Mouse (Mus musculus) heart, postnatal 10 days (tissue): ENCODE data around the gene Clca3a1. TPM values are rescaled to one million over a fixed set of nuclear protein-coding genes. Genes with fewer than 3 reads are reported as not detected.

Experiments
- DNase-seq, 2 experiments: peaks; one replicate each; pipeline ENCODE4 v3.0.0; 2021
- intact Hi-C: fragments of 180-260 bp; cut with DNase I; formaldehyde crosslinking; loops from one replicate; pipeline ENCODE4 v1.15.1; 2025
- total RNA-seq, 2 experiments: library from RNA; stranded (reverse); gene quantifications; 2 replicates each; pipeline ENCODE4 v1.2.3; 2021

The Clca3a1 gene
- total RNA-seq, 2 experiments from 2014 or later: 4.8 to 5.8 TPM

DNA sequence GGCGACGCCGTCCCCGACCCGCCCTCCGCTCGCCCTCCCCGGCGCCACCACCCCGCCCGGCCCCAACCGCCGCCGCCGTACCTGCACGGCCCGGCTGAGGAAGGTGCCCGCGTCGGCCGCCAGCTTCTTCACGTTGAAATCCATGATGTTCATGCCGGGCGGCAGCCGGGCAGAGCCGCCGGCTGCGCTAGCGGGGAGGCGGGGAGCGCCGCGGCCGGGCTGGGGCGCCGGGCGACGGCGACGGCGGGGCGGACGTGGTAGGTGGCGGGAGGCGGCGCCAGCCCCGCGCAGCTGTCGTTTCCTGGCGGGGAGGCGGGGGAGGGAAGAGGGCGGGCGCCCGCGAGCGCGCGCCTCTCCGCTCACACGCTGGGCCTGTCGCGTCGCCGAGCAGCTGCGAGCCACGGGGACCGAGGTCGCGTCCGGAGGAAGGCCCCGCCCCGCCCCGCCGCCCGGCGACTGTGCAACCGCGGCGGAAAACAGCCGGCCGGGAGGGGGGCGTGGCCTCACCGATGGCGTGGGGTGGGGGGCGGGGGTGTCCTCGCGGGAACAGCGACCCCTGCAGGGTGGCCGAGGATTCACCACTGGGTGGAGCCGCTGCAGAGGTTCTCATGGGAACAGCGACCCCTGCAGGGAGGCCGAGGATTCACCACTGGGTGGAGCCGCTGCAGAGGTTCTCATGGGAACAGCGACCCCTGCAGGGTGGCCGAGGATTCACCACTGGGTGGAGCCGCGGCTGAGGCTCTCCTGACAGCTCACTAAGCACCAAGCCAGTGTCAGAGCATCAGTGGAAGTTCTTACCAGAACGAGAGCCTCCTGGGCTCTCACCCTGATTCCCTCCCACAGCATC is 40.7 kb downstream of the Clca3a1 start, which contains the start of gene Sh3glb1:
Gene Sh3glb1 (minus strand): TSS at position 435 of the 847 bp plus-strand sequence.
- DNase-seq: peak; percentile 98 to 100
- intact Hi-C loops: loop anchor here (1.0 to 10.0 kb wide), 8 partner anchors 28 to 515 kb away; partner anchors contain the start of genes Hs2st1, Lmo4 and Selenof

DNA sequence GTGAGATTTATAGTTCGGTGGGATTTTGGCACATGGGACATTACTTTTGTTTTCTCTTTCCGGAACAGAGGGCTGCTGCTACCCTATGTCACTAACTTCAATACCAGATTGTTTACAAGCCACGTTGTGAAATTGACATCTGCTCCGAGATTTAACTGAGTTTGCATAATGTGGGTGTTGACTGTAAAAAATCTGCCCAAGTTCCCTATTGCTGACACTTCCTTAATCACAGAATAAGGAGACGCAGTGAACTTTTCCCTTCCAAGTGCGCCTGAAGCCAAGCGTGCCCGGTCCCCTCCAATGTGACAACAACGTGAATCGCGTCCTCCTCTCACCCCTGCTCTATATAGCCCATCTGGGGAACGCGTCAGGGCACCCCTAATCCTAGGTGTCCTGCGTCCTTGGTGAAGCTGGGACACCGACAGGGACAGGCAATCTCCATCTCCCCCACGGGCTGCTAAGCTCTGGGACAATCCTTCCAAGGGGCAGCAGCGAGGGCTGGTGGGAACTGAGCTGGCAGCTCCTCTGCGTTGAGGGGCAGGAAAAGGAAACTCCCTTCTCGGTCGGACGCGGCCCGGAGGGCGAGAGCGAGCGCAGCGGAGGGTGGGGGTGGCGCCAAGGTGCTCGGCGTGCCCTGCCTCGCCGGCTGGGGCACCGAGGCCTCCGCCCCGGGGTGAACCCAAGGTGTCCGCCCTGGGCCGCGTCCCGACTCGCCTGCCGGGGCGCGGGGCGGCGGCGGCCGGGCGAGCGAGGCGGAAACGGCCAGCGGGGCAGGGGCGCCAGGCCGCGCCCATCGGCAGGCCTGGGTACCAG is 41.5 kb downstream of the Clca3a1 start:
- DNase-seq: peak; percentile 78 to 80
- intact Hi-C loops: loop anchor here (2.0 to 10.0 kb wide), 3 partner anchors 76 to 514 kb away; partner anchors contain the start of genes Hs2st1, Lmo4 and Selenof

DNA sequence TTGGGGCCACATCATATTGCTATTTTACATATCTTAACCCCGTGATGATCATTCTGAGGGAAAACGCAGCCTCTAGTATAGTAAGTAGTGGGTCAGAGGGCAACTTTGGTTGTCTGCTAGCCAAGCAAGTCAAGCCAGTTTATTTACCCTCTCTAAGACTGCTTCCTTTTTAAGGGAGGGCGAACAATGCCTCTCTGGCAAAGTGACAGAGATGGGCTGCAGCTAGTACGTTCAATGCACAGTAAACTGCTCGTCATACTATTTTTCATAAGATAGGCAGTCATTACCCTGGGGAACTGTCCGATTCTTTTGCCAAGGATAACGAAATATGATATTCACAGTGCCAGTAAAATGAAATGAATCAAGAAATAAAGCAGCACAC is 42.1 kb downstream of the Clca3a1 start:
- DNase-seq: peak; percentile 54 to 59
- intact Hi-C loops: loop anchor here (2.0 to 10.0 kb wide), 3 partner anchors 76 to 514 kb away; partner anchors contain the start of genes Hs2st1, Lmo4 and Selenof

DNA sequence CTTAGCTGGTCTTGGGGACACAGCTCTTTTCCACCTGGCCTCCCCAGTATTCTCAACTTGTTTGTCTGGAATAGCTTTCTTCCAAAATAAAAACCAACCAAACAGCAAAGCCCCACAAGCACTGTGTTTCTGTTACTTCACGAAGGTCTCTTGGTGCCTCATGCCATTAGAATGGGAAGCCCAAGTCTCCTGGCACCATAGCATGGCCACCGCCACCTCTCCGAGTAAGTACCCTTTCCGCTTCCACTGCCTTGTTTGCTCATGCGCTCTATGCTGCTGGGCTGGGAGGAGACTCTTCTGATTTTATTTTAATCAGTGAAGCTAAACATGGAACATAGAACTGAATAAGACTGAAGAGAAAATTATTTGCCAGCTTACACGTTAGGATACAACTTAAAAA is 42.9 kb downstream of the Clca3a1 start:
- intact Hi-C loops: loop anchor here (2.0 to 10.0 kb wide), 3 partner anchors 75 to 513 kb away; partner anchors contain the start of genes Hs2st1, Lmo4 and Selenof
- peak in 1 of 2 experiments; percentile 40 for DNase-seq

DNA sequence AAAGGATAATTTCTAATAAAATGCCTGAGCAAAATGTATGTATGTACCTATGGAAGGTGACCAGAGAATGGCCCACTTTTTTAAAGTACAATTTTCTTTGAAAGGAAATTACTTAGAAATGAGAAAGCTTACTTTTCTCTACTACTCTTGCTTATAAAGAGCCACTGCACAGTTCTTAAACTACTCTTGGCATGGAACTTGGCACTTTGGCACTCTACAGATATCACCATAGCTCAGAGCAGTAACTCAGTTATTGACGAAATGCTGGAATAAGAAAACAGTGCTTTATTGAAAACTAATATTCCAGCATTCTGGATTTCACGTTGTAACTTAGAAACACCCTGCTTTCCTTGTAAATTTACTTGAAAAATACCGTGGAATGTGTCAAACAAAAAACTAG is 43.7 kb downstream of the Clca3a1 start:
- intact Hi-C loops: loop anchor here (5.0 to 10.0 kb wide), 2 partner anchors 145 to 512 kb away; partner anchors contain the start of genes Hs2st1, Lmo4 and Selenof
- DNase-seq: no peak

DNA sequence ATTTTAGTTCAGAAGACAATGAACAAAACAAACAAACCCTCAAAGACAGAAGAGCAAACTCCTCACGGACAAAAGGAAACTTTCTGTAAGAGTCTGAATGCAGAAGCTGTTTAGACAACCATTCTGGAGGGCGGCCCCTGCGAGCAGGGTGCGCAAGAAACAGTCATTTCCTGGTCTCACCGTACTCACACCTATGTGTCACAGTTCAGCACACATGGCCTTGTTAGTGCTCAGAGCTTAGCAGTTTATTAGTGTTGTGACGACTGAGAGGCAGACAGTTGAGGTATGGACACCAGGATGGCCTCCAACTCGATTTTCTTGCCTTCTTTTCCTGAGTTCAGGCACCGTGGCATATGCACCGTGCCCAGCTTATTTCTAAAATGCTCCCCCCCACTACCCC is 44.9 kb downstream of the Clca3a1 start:
- intact Hi-C loops: loop anchor here (5.0 to 10.0 kb wide), 2 partner anchors 144 to 511 kb away; partner anchors contain the start of genes Hs2st1, Lmo4 and Selenof
- no peak for DNase-seq

DNA sequence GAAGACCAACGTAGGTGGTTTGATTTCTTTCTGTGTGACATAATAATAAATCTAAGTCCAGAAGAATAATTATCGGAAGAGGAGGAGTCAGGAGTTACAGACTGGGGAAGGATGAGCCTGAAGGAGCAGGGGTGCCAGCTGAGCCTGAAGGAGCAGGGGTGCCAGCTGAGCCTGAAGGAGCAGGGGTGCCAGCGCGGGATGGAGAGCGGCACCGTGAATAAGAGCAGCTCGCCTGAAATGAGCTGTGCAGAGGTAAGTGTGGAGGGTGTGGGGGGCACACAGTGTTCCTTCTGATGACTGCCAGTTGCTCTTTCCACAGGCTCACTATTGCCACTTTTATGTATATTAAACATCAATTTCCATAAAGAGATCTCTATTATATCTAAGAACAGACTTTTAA is 45.7 kb downstream of the Clca3a1 start:
- intact Hi-C loops: loop anchor here (5.0 to 10.0 kb wide), 2 partner anchors 143 to 510 kb away; partner anchors contain the start of genes Hs2st1, Lmo4 and Selenof
- peak in 1 of 2 experiments; percentile 25 for DNase-seq

DNA sequence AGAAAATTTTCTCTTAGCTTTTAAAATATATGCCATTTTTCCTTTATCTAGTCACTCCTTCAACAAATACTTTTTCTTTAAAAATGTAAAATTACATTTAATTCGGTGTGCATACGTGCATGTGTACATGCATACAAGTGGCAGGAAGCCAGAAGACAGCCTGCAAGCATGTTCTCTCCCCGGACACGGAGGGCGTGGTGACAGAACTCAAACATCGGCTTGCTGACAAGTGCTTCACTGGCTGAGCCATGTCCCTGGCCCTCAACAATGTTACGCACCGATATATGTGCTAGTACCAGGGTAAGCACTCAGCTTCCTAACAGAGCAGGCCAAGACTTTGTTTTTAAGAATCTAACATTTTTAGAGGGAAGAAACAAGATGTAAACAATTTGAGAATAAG is 46.2 kb downstream of the Clca3a1 start:
- intact Hi-C loops: loop anchor here (5.0 to 10.0 kb wide), 2 partner anchors 142 to 510 kb away; partner anchors contain the start of genes Hs2st1, Lmo4 and Selenof
- peak; percentile 43 to 55 for DNase-seq

DNA sequence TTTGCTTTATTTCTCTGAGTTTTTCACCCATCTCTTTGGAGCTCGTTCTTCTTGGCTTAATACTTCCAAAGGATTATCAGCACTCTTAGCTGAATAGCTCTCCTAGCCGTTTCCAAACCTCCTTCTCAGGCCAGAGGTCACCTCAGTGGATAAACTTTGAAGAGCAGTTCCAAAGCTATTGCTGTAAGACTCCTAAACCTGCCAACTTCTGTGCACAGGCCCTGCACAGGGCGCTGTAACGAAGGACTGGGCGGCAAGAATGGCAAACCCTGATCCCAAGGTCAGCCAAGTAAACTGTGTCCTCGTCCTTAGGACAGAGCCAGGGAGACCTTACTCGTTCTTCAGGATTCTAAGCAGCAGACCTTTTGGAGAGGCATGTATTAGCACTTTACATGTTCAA is 46.7 kb downstream of the Clca3a1 start:
- intact Hi-C loops: loop anchor here (10.0 kb wide), 1 partner anchor 509 kb away; the partner anchor contains the start of gene Lmo4
- peak; percentile 48 to 54 for DNase-seq

DNA sequence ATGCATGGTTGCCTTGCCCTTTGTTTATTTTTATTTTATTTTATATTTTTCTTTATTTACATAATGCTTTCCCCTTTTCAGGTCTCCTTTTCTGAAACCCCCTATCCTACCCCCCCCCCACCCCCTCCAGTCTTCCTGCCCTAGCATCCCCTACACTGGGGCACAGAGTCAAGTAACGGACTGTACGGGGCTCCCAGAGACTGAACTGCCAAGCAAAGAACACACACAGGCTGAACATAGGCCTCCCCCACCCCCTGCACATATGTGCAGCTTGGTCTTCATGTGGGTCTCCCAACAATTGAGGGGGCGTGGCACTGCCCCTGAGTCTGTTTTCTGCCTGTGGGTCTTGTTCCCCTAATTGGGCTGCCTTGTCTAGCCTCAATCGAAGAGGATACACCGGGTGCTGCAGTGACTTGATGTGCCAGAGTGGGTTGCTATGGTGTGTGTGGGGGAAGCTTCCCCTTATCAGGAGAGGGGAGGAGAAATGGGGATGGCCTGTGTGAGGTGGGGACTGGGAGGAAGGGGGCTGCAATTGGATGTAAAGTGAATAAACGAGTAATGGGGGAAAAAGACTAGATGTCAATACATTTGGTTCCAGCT is 49.1 kb downstream of the Clca3a1 start:
- DNase-seq: no peak
- intact Hi-C loops: loop anchor here (10.0 kb wide), 1 partner anchor 507 kb away; the partner anchor contains the start of gene Lmo4

DNA sequence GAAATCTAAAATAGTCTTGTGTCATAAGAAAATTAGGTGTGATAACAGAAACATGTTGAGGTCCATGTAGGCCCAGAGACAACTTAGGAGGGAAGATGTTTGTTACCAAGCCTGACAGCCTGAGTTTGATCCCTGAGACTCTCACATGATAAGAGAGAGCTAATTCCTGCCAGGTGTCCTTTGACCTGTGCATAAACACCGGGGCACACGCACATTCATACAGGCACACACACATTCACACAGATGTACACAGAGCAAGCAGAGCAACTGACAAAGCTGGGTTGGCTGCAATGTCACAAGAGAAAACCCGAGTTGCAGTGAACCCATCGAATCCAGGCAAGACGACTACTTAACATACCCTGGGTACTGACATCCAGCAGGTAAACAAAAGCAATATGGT is 52.2 kb downstream of the Clca3a1 start:
- intact Hi-C loops: no loop called here
- no peak for DNase-seq

DNA sequence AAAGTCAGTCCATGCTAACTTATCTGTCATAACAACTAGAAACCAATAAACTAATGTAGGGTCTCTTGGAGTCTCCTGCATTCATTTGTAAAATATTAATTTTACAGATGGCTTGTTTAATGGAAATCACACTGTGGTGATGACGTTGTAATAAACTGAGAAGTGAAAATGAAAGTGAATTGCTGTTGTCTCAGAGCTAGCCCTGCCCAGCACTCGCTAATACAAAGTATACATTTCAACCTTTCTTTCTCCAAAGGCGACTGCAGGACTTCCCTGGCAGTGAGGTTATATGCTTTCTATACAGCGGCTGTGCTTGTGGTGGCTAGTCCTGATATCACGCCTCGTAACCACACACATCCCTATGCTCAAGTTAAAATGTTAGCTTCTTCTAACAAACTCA is 56.8 kb downstream of the Clca3a1 start:
- intact Hi-C loops: no loop called here
- DNase-seq: no peak

DNA sequence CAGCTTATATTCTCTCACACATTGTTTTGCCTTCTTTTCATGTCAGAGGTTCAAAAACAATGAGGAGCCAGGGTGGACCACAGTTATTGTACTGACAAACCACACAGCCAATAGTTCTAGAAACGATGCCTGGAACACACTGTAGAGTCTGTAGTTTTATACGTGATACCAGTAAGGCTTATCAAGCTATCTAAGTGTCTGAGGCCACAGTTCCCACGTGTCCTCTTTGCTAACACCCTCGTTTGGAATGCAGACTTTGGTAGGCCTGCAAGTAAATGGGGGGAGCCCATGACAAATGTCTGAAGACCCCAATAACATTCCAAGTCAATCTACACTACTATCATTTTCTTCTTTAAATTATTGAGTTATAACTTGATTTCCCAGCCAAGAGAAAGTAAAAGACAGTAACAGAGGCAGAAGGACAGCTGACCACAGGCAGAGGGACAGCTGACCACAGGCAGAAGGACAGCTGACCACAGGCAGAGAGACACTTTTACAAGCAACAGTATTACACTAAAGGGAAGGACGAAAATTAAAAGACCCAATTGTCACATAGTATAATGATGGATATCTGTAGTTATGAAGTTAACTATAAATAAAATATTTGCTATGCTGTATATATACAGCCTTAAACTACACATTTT is 61.9 kb downstream of the Clca3a1 start:
- intact Hi-C loops: no loop called here
- no peak for DNase-seq

DNA sequence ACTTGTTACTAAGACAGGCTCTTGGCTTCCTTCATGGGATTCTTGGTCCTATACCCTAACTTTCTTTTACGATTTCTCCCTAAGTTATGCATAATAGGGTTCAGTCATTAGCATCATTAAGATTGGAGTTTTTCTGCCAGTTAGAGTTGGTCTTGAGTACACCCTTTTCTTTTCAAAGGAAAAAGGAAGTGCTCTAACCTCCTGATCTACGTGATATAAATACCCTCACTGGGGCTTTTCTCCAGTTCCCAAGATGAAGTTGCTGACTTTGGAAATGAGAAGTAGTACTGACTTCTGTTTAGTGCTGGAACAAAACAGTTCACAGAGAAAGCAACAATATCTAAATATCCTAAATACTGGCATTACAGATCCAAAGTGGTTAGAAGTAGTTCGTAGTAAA is 62.8 kb downstream of the Clca3a1 start:
- DNase-seq: no peak
- intact Hi-C loops: no loop called here

DNA sequence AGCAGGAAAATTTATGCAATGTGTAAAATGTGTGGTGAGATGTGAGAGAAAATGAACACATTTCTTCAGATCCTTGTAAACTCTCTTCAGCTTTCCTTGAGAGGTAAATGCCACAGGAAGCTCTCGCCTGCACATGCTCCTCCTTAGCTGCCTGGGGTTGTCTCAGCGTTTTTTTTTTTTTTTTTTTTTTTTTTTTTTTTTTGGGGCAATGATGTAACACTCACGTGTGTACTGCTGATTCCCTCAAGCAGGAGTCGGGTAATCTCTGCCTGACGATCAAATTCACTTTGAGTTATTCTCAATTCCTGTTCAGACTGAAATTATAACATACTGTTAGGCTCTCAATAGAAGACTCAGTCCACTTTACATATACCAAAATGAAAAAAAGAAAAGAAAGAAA is 63.6 kb downstream of the Clca3a1 start:
- intact Hi-C loops: no loop called here
- no peak for DNase-seq

DNA sequence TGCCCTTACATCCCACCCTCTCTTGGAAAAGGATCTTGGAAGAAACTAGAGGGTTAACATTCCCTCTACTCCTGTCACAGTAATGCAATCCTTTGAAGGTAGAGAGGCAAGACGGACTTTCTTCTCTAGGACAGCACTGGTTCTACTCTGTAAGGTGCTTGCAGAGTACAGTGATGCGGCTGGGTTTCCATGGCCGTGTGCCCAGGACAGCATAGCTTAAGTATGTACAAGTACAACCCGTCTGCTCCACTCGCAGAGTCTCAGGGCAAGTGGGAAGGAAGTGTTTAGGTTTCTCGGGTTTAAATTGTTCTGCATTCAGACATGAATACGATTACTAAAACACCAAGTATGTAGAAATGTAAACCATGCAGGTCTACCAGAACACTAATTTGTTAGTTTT is 65.8 kb downstream of the Clca3a1 start:
- intact Hi-C loops: loop anchor here (5.0 kb wide), 1 partner anchor 123 kb away; the partner anchor contains the start of genes Hs2st1 and Selenof
- DNase-seq: no peak

DNA sequence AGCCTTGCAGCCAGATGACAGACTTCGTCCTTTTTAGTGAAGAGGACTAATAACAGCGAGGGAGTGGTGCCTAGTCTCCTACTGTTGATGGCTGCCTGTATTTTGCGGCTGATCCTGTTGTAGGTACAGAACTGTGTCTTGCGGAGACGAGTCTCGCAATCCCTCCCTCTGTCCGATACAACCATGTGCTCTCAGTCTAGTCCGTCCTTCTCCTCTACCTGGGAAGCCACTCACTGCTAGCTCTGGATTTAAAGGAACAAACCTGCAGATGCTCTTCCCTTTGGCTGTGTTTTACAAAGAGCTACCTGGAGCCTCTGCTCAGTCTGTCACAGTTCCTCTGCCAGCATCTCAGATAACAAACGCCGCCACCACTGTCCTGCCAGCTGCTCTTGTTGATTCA is 66.7 kb downstream of the Clca3a1 start:
- intact Hi-C loops: loop anchor here (5.0 kb wide), 1 partner anchor 122 kb away; the partner anchor contains the start of genes Hs2st1 and Selenof
- no peak for DNase-seq

DNA sequence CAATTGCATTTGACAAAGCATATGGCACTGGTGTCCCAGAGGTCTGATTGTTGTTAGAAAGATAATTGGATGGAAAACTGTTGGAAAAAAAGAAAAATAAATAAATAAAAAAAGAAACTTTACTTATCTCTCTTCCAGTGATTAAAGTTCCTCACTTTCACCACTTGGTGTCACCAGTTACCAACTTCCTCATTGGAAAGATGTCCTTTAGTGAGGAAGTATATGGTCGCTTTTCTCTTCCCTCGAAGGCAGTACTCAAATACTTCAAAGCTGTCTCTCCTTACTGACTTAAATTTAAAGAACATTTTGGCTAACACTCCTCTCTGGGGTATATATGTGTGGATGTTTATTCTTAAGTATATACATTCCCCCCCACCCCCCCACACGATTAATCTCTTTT is 68.7 kb downstream of the Clca3a1 start:
- peak; percentile 42 to 49 for DNase-seq

DNA sequence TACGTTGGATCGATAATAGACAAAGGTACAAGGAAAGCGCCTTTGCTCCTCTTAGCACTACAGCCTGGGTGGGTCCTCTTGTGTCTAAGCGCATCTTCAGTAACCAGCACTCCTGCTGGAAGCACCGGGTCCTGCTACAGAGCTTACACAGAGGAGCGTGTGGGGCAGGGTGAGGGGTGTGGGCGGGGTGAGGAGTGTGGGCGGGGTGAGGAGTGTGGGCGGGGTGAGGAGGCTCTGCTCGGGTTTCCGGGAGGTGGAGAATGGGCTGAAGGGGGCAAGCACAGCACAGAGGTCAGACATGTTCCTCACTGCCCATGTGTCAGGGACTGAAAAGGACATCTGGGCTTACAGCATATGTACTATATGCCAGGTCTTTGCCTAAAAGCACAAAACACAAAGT is 71.5 kb downstream of the Clca3a1 start:
- intact Hi-C loops: no loop called here
- no peak for DNase-seq

More for the DNA sequence above, 68.7 kb downstream of the Clca3a1 start:
- intact Hi-C loops: loop anchor here (1.0 to 5.0 kb wide), 3 partner anchors 28 to 239 kb away; partner anchors contain the start of genes Hs2st1, Selenof and Sh3glb1
